Mouse (Mus musculus) thymus, postnatal 10 days (tissue): ENCODE data around the gene Palm2.

Experiments
- DNase-seq, 2 experiments: peaks; one replicate each; pipeline ENCODE4 v3.0.0; 2021; ENCODE audit warnings: low spot score in 2 of 2

Palm2 gene

GRCm38 (mm10) chr4:57612716-57613115 is 178.7 kb downstream of the Palm2 start:
- DNase-seq: no peak

GRCm38 (mm10) chr4:57614686-57615085 is 180.6 kb downstream of the Palm2 start:
- no peak for DNase-seq

DNA sequence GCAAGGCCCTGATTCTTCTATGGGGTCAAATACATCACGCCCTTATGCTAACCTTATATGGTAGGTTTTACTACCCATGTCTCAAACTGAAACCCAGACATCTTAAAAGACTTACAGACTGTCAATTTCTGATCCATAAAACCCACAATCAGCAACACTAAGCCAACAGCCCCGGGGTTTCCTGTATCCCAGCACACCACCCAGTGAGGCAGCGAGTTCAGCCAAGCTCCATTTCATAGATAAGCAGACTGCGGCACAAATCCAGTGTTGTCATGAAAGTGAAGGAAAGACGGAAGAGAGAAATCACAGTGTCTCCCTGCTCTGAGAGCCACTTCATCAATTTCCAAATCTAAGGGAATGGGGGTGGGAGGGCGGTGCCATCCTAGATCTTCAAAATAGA is 184.7 kb downstream of the Palm2 start:
- DNase-seq: no peak

DNA sequence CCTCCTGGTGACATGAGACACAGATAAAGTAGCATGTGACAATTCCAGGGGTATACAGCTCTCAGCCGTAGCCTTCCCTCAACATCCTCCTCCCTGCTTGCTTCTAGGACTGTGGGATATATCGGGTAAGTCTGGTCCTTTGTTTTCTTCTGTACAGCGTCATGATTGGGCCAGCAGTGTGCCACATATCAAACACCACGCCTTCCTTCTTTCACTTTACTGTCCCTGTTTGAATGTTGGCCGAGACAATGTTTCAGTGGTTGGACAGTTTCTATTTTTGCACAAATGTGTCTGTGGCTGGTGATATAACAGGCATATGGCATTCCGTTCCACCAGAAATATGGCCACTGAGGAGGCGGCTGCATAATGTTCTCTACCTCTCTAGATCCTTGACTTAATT is 188.8 kb downstream of the Palm2 start:
- DNase-seq: no peak

- no peak for DNase-seq
Measured at GRCm38 (mm10) chr4:57624819-57625218, 190.8 kb downstream of the Palm2 start.

DNA sequence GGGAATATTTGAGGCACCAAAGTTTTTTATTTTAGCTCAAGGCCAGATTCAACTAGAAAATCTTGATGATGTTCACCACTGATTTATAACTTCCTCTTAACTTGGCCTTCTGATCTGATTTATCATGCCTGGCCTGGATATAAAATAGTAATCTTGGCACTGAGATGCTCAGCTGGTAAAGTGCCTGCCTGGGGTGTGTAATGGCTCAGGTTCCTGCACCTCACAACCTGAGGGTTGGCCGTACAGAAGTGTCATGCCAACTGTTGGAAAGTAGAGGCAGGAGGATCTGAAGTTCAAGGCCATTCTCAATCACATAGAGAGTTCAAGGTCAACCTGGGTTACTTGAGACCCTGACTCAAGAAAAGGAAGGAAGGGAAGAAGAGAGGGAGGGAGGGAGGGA is 191.3 kb downstream of the Palm2 start:
- no peak for DNase-seq

GRCm38 (mm10) chr4:57625756-57626155 is 191.7 kb downstream of the Palm2 start:
- DNase-seq: no peak

DNA sequence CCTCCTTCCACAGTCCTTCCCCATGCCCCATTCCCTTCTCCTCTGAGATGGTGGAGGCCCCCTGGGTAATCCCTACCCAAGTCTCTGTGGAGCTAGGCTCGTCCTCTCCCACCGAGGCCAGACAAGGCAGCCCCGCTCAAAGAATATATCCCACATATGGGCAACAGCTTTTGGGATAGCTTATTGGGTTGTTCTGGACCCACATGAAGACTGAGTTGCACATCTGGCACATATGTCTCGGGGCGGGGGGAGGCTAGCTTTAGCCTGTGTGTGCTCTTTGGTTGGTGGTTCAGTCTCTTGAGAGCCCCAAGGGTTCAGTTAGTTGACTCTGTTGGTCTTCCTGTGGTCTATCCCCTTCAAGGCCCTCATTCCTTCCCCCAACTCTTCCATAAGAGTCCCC is 192.9 kb downstream of the Palm2 start:
- no peak for DNase-seq

GRCm38 (mm10) chr4:57632386-57632785 is 198.3 kb downstream of the Palm2 start:
- DNase-seq: no peak

DNA sequence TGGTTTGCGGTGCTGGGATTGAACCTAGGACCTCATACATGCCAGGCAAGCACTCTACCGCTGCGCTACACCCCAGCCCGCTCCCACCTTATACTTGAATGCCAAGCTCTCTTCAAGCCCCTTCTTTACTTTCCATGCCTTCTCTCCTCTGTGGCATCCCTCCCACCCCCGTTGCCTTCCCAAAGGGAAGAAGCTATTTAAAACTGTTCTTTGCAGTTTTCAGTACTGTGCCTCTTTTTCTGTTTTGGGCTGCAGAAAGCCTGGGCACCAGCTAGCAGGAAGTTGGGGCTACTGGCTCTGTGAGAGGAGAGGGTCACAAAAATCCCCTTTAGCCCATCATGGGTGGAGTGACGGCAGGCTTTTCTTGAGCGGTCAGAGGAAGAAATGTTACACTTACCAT is 199.0 kb downstream of the Palm2 start:
- no peak for DNase-seq

GRCm38 (mm10) chr4:57634956-57635355 is 200.9 kb downstream of the Palm2 start:
- DNase-seq: no peak

- no peak for DNase-seq
Measured at GRCm38 (mm10) chr4:57636782-57637482, 202.9 kb downstream of the Palm2 start.

GRCm38 (mm10) chr4:57637636-57638386 is 203.8 kb downstream of the Palm2 start:
- DNase-seq: no peak

GRCm38 (mm10) chr4:57638941-57639340 is 204.9 kb downstream of the Palm2 start:
- DNase-seq: no peak

GRCm38 (mm10) chr4:57640222-57640621 is 206.2 kb downstream of the Palm2 start:
- DNase-seq: peak; percentile 19 to 26

DNA sequence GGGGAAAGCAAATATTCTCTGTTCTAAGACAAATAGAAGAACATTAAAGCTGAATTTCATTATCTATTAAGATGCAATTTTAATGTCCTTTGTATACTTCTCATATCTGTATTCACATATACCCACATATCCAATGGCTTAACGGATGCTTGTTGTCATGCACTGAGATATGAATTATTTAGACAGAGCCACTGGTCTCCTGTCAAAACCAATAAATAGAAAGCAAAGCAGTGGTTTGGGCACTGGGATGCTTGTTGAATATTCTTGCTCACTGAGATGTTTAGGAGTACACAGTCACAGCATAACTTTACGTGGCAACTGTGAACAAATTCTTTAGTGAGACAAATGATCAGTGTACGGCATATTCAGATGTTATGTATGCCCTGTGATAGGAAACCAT is 206.9 kb downstream of the Palm2 start:
- no peak for DNase-seq

DNA sequence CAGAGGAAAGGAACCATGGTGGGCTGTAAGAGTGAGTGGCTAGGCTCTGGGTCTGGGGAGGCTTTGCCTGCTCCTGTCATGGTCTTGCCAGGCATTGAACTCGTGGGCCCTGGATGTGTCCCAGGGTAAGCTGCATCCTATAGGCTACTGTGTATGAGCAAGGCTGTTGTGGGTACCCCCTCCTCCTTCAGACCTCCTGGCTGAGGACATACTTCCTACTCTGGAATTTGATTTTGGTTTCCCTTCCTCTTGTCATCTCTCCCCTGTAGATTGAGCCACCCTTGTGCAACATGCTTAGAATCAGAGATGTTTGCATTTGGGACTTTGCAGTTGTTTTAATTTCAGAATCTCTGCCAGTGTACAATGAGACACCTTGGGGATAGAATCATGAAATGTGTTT is 216.9 kb downstream of the Palm2 start:
- no peak for DNase-seq

DNA sequence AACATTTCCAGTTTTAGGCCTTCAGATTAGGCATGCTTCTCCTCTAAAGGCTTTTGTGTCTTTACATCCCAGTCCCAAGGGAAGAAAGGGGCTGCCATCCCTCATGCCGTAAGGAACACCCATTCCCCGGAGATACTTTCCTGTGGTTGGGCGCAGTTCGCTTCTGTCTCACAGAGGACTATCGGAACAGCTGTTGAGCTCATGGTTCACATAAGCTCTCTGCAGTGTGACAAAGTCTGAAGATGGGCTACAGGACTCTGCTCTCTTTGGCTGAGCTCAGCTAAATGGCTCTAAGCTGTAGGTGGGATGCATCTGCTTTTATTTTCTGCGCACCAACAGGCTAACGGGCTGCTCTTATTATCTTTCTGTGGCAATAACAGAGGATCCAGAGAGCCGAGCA is 217.5 kb downstream of the Palm2 start:
- no peak for DNase-seq

DNA sequence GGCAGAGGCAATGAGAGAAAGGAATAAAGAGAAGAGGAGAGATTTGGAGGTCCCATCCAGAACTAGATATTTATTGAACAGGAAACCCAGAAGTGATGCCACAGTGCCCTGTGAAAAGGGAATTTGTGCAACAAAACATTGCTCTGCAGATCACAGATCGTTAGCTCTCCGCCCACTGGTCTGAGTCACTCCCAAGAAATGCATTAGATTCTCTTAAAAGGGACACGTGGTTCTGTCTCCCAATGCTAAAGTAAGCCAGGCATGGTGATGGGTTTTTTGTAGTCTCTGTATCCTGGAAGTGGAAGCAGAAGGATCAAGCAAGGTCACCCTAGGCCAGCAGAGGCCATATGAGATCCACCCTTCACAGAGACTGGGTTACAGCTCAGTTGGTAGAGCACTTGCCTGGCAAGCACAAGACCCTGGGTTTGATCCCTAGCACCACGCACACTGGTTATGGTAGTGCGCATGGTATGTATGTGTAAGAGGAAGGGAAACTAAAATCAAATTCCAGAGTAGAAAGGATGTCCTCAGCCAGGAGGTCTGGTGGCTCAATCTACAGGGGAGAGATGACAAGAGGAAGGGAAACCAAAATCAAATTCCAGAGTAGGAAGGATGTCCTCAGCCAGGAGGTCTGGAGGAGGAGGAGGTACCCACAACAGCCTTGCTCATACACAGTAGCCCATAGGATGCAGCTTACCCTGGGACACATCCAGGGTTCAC is 218.3 kb downstream of the Palm2 start:
- DNase-seq: no peak

DNA sequence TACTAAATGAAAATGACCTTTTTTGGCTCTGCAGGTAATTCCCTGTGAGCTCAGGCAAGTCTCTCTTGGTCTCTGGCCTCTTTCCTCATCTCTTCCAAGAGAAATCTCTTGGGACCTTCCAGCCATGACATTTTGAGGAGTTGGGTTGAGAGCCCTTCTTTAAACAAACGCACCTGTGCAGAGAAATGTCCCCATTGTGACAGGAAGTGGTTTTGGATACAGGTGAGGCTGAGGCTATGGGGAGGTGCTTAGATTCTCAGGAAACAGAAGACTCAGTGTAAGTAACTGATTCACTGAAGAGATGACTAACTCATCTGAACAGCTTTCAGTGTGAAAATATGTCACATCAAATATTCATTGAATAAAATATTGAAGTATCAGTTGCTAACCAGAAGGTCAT is 221.9 kb downstream of the Palm2 start:
- peak; percentile 30 to 31 for DNase-seq

DNA sequence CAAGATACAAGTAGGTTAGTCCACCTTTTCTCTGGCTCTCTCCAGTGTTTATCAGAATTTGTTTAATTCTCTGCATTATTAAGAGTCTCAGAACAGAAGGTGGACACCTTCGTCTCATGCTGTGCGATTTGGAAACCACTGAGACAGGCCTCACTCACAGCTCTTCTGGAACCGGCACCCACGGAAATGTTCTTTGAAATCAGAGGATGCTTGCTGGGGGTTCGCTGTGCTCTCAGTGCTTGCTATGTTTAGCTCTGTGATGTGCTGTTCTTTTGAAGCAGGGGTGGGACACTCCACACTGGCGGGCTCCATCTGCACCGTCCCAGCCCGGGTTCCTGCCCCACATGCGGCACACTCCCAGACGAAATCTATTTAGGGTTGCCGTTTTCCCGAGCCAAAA is 222.3 kb downstream of the Palm2 start:
- peak; percentile 49 to 51 for DNase-seq

DNA sequence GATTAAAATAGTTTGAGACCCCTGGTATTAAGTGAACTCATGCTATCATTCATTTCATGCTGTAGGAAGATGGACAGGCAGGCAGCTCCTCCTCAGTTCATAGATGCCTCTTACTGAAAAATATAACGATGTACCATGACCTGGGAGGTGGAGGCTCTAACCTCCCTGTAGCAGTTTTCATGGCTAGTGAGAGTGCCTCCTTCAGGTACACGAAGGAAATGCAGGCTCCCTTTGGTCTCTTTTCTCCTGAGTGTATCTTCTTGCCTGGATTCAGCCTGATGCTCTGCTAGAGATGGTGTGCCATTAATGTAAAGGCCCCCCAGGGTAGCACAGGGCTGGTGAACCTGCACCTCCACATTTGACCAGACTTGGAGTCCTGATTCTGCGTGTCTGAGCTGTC is 222.8 kb downstream of the Palm2 start:
- peak in 1 of 2 experiments; percentile 20 for DNase-seq

DNA sequence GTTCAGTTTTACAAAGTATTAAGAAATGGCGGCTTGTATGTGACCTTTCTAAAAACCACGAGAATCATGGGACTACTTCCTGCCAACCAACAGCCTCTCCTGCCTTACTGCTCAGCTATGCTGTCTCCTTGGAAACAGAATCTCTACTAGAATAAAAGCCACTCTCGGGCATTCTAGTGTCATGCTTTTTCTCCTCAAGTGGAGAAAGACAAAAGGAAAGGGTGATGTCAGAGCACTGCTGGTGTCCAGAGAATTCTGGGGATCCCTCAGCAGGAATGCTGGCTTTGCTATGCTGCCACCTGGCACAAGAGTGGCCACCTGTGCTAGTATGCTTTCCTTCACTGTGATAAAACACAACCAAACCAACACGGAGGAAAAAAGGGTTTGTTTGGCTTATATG is 226.4 kb downstream of the Palm2 start:
- DNase-seq: no peak
